ENCODE assay signal across 8 mouse cellular contexts in the genomic region with DNA sequence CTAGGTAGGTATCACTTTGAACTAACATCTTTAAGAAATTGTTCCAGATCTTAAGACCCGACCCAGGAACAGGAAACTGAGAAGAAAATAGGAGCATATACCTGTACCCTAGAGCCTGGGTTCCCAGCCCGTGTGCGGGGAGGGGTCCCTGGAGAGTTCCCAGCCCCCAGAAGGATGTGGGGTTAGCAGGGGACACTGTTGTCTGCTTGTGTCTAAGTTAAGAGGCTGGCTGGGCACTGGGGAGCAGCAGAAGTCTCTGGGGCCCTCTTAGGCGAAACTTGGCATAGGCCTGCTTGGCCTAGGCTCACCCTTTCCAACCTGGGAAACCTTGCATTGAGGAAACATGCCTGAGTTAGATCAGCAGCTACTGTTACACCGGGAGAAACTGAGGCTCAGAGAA. TPM values are rescaled to one million over a fixed set of nuclear protein-coding genes. Genes with fewer than 3 reads are reported as not detected.
DNase-seq lines count a peak whose midpoint lies in the region; ATAC-seq and TF ChIP-seq lines count a peak whose summit lies in the region.
"Had no signal": no experiment of that assay in that cellular context is flagged by ENCODE, and none has a peak within 500 bp of the region (broad histone marks: within the 10 kb centered on the region; RNA-seq: fewer than 3 reads in every experiment).

No protein-coding gene starts in this region.

- peak overlapping the region; percentile 96 for H3K4me2 ChIP-seq in kidney, embryonic 15.5 days
- peak overlapping the region; percentile 93 for H3K4me2 ChIP-seq in embryonic facial prominence, embryonic 11.5 days (ENCODE audit: low read depth, low read length)
- H3K4me2 ChIP-seq in heart, embryonic 15.5 days, result peak overlapping the region; percentile 84
- H3K4me2 ChIP-seq in limb, embryonic 14.5 days (replicated peaks; ENCODE audit: low read depth, low read length, severe bottlenecking), result peak overlapping the region; percentile 93

- H3K4me1 ChIP-seq in kidney, embryonic 15.5 days, result peaks cover 44% of the 10 kb centered on the region
- H3K4me1 ChIP-seq in embryonic facial prominence, embryonic 11.5 days (ENCODE audit: control insufficient read depth, insufficient read depth, low read length), result peaks cover 2% of the 10 kb centered on the region
- H3K4me1 ChIP-seq in heart, embryonic 15.5 days (replicated peaks), result peaks cover 32% of the 10 kb centered on the region
- H3K4me1 ChIP-seq in limb, embryonic 14.5 days (ENCODE audit: control insufficient read depth, insufficient read depth, low read length), result peaks cover 12% of the 10 kb centered on the region

- H3K27me3 ChIP-seq in kidney, embryonic 15.5 days, result peaks cover 56% of the 10 kb centered on the region
- H3K27me3 ChIP-seq in embryonic facial prominence, embryonic 11.5 days (ENCODE audit: control insufficient read depth, insufficient read depth, low read length), result peaks cover 21% of the 10 kb centered on the region
- H3K27me3 ChIP-seq in heart, embryonic 15.5 days, result peaks cover 62% of the 10 kb centered on the region
- H3K27me3 ChIP-seq in limb, embryonic 14.5 days (ENCODE audit: control insufficient read depth, insufficient read depth, low read length), result peaks cover 31% of the 10 kb centered on the region

- H3K9ac ChIP-seq in kidney, embryonic 15.5 days, result peak overlapping the region; percentile 57; the same call in 1 of the 2 replicates
- no peak overlapping the region for H3K9ac ChIP-seq in embryonic facial prominence, embryonic 11.5 days (replicated peaks; ENCODE audit: low read length)
- no peak overlapping the region for H3K9ac ChIP-seq in heart, embryonic 15.5 days
- H3K9ac ChIP-seq in limb, embryonic 14.5 days (ENCODE audit: low read depth, low read length, severe bottlenecking), result no peak overlapping the region
- H3K9ac ChIP-seq: liver, embryonic 15.5 days had no signal

- no peak for DNase-seq in kidney, adult 9 months
- no peak for DNase-seq in embryonic facial prominence, embryonic 11.5 days (ENCODE audit: low spot score)
- no peak for DNase-seq in limb, embryonic 14.5 days (ENCODE audit: low spot score)
- DNase-seq in ovary, postnatal 14 days (ENCODE audit: low spot score), result no peak

- peak overlapping the region; percentile 57 for H3K4me3 ChIP-seq in kidney, embryonic 15.5 days (replicated peaks)
- H3K4me3 ChIP-seq in embryonic facial prominence, embryonic 11.5 days (ENCODE audit: low read depth, low read length), result peak overlapping the region; percentile 49
- peak overlapping the region; percentile 57 for H3K4me3 ChIP-seq in heart, embryonic 15.5 days
- H3K4me3 ChIP-seq in limb, embryonic 14.5 days (replicated peaks; ENCODE audit: low read length), result peak overlapping the region; percentile 51

- 72% methylated on average over 5 of the region's 5 CpGs for WGBS in kidney, embryonic 15.5 days
- 57% methylated on average over 5 of the region's 5 CpGs for WGBS in embryonic facial prominence, embryonic 11.5 days
- WGBS in heart, embryonic 15.5 days, result 70% methylated on average over 5 of the region's 5 CpGs
- 65% methylated on average over 5 of the region's 5 CpGs for WGBS in limb, embryonic 14.5 days

- H3K9me3 ChIP-seq in kidney, embryonic 15.5 days (replicated peaks), result no peaks in the 10 kb centered on the region
- no peaks in the 10 kb centered on the region for H3K9me3 ChIP-seq in embryonic facial prominence, embryonic 11.5 days (replicated peaks; ENCODE audit: control insufficient read depth, low read length)
- H3K9me3 ChIP-seq in heart, embryonic 15.5 days (replicated peaks), result no peaks in the 10 kb centered on the region
- H3K9me3 ChIP-seq in limb, embryonic 14.5 days (ENCODE audit: control insufficient read depth, low read length), result no peaks in the 10 kb centered on the region
- H3K9me3 ChIP-seq: liver, embryonic 15.5 days had no signal

- H3K36me3 ChIP-seq in kidney, embryonic 15.5 days, result no peaks in the 10 kb centered on the region
- H3K36me3 ChIP-seq in embryonic facial prominence, embryonic 11.5 days (replicated peaks; ENCODE audit: control insufficient read depth, insufficient read depth, low read depth, low read length), result no peaks in the 10 kb centered on the region
- no peaks in the 10 kb centered on the region for H3K36me3 ChIP-seq in heart, embryonic 15.5 days
- no peaks in the 10 kb centered on the region for H3K36me3 ChIP-seq in limb, embryonic 14.5 days (ENCODE audit: control insufficient read depth, insufficient read depth, low read length)
- H3K36me3 ChIP-seq: liver, embryonic 15.5 days had no signal

- no peak for ATAC-seq in kidney, embryonic 15.5 days (replicated peaks; ENCODE audit: low FRiP score)
- ATAC-seq in embryonic facial prominence, embryonic 11.5 days (replicated peaks; ENCODE audit: insufficient number of reproducible peaks, low FRiP score, low TSS enrichment, low read depth), result no peak
- ATAC-seq in heart, embryonic 15.5 days (replicated peaks; ENCODE audit: insufficient number of reproducible peaks, insufficient read depth, low FRiP score, low read depth), result no peak
- ATAC-seq in limb, embryonic 14.5 days (ENCODE audit: low FRiP score, low read depth), result no peak
- no peak for ATAC-seq in frontal cortex, adult (ENCODE audit: low TSS enrichment)

- TF ChIP-seq POLR2A in limb, embryonic 14.5 days (IDR thresholded peaks at IDR 0.05; ENCODE audit: borderline replicate concordance, extremely low read depth, insufficient read depth, insufficient read length), result no peak

- no peak overlapping the region for H3K27ac ChIP-seq in kidney, embryonic 15.5 days
- H3K27ac ChIP-seq in embryonic facial prominence, embryonic 11.5 days (replicated peaks; ENCODE audit: low read depth, low read length), result no peak overlapping the region
- no peak overlapping the region for H3K27ac ChIP-seq in heart, embryonic 15.5 days
- H3K27ac ChIP-seq in limb, embryonic 14.5 days (replicated peaks; ENCODE audit: low read depth, low read length), result no peak overlapping the region
- H3K27ac ChIP-seq: liver, embryonic 15.5 days had no signal

RNA-seq across cellular contexts. Expression of a gene that starts 1.1 kb away (rescaled TPM):
- polyA plus RNA-seq in kidney, embryonic 15.5 days (2015; fragmentation: Nextera tagmentation; extraction: Ambion mirVana), result 13.5 TPM in 2 replicates
- 11.3 and 12.2 TPM in 2 replicates for polyA plus RNA-seq in embryonic facial prominence, embryonic 11.5 days (2014; fragmentation: Nextera tagmentation; extraction: Ambion mirVana)
- 14.1 and 14.3 TPM in 2 replicates for polyA plus RNA-seq in heart, embryonic 15.5 days (2015; fragmentation: Nextera tagmentation; extraction: Ambion mirVana)
- polyA plus RNA-seq in limb, embryonic 14.5 days (2012; rRNA removed), result 9.4 and 12.2 TPM in 2 replicates
- polyA plus RNA-seq in limb, embryonic 14.5 days (2014; fragmentation: Nextera tagmentation; extraction: Ambion mirVana), result 11.0 and 11.8 TPM in 2 replicates

RNA-seq across cellular contexts. Expression of a gene that starts 39.2 kb away (rescaled TPM):
- polyA plus RNA-seq in kidney, embryonic 15.5 days (2015; fragmentation: Nextera tagmentation; extraction: Ambion mirVana), result 12.7 and 14.5 TPM in 2 replicates
- 10.0 and 10.6 TPM in 2 replicates for polyA plus RNA-seq in embryonic facial prominence, embryonic 11.5 days (2014; fragmentation: Nextera tagmentation; extraction: Ambion mirVana)
- 5.3 and 10.3 TPM in 2 replicates for polyA plus RNA-seq in heart, embryonic 15.5 days (2015; fragmentation: Nextera tagmentation; extraction: Ambion mirVana)
- polyA plus RNA-seq in limb, embryonic 14.5 days (2012; rRNA removed), result 11.2 and 13.0 TPM in 2 replicates
- polyA plus RNA-seq in limb, embryonic 14.5 days (2014; fragmentation: Nextera tagmentation; extraction: Ambion mirVana), result 9.1 and 9.5 TPM in 2 replicates
